Mouse (Mus musculus) small intestine, adult 2 months (tissue): ENCODE data around the gene Aqp12. TPM values are rescaled to one million over a fixed set of nuclear protein-coding genes. Genes with fewer than 3 reads are reported as not detected.

Experiments
- H3K27ac ChIP-seq: fragments of 200-500 bp; 2 replicates; pipeline ENCODE4 v1.5.1; 2012; ENCODE audit warnings: low read depth, low read length, control low read depth, inconsistent platforms; ENCODE audit not compliant: insufficient read depth
- H3K27me3 ChIP-seq: fragments of 200-500 bp; 2 replicates; pipeline ENCODE4 v1.6.1; 2012; ENCODE audit warnings: mild to moderate bottlenecking, moderate library complexity, low read length, inconsistent platforms; ENCODE audit not compliant: control insufficient read depth, insufficient read depth
- H3K36me3 ChIP-seq: fragments of 200-500 bp; 2 replicates; pipeline ENCODE4 v1.6.1; 2012; ENCODE audit warnings: mild to moderate bottlenecking, low read length, control low read depth, inconsistent platforms; ENCODE audit not compliant: control insufficient read depth, insufficient read depth
- H3K4me1 ChIP-seq: fragments of 200-500 bp; 2 replicates; pipeline ENCODE4 v1.6.1; 2012; ENCODE audit warnings: low read length, inconsistent platforms, mixed read lengths; ENCODE audit not compliant: control insufficient read depth, insufficient read depth, insufficient read length
- H3K4me3 ChIP-seq: fragments of 200-500 bp; 2 replicates; pipeline ENCODE4 v1.5.1; 2012; ENCODE audit warnings: low read depth, mild to moderate bottlenecking, control low read depth, inconsistent platforms, low read length, moderate library complexity
- CTCF ChIP-seq: fragments of 200-500 bp; IDR thresholded peaks from 2 replicates; pipeline ENCODE4 v1.5.1; 2012; ENCODE audit warnings: low read depth, mild to moderate bottlenecking, control low read depth, inconsistent platforms, low read length, moderate library complexity, mixed read lengths; ENCODE audit not compliant: insufficient replicate concordance, insufficient read length; ENCODE audit errors: extremely low read depth
- POLR2A ChIP-seq: fragments of 200-500 bp; IDR thresholded peaks from 2 replicates; pipeline ENCODE4 v1.6.1; 2012; ENCODE audit warnings: low read depth, mild to moderate bottlenecking, control low read depth, inconsistent platforms, low read length, moderate library complexity
- WGBS: fragments of 180-500 bp; shearing (Covaris S2); methylation state at CpG from one replicate; pipeline ENCODE4 v1.1.7; 2018; 5-methylcytosine and 5-hydroxymethylcytosine counted together
- polyA plus RNA-seq: library from polyadenylated mRNA; depleted of rRNA; stranded (reverse); fragments of >200 nt; gene quantifications from 2 replicates; pipeline ENCODE4 v1.2.3, GENCODE M21; 2012

Gene Aqp12
- polyA plus RNA-seq, 1 experiment = 0.14 TPM

DNA sequence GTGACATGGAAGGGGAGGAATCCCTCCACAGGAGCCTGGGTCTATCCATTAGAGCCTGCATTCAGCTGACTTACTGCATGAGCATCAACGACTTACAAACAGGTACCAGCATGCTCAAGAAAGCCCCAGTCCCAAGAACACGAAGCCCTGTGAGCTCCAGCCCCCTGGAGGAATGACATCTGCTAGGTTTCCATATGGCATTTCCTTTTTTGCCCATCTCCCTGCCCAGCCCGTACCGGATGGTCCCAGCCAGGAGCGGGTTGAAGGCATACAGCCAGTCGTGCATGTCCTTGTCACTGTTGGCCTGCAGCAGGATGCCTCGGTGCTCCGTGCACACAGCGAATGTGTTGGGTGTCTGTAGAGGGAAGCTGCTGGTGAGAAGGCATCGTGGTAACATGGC, 12.6 kb downstream of the Aqp12 start:
- no peak for TF ChIP-seq CTCF
- TF ChIP-seq POLR2A = no peak
- WGBS = 86% methylated on average over 10 of the region's 10 CpGs

GRCm38 (mm10) chr1:93020602-93021001, 14.5 kb downstream of the Aqp12 start:
- Histone ChIP-seq H3K27me3 (no peaks in the 10 kb centered on the region), H3K36me3 (no peaks in the 10 kb centered on the region), H3K4me3 (no peak overlapping the region), H3K27ac (no peak overlapping the region), H3K4me1 (no peaks in the 10 kb centered on the region)
- no peak for TF ChIP-seq POLR2A
- no peak for TF ChIP-seq CTCF
- 76% methylated on average over 4 of the region's 4 CpGs for WGBS

More for the DNA sequence above, 12.6 kb downstream of the Aqp12 start:
- no peak overlapping the region for H3K4me3 ChIP-seq
- no peak overlapping the region for H3K27ac ChIP-seq
- no peaks in the 10 kb centered on the region for H3K27me3 ChIP-seq
- no peaks in the 10 kb centered on the region for H3K36me3 ChIP-seq
- no peaks in the 10 kb centered on the region for H3K4me1 ChIP-seq

GRCm38 (mm10) chr1:93026600-93026999, 20.5 kb downstream of the Aqp12 start:
- 68% methylated on average over 8 of the region's 8 CpGs for WGBS
- Histone ChIP-seq H3K36me3 (no peaks in the 10 kb centered on the region), H3K4me3 (no peak overlapping the region), H3K27ac (no peak overlapping the region), H3K27me3 (no peaks in the 10 kb centered on the region), H3K4me1 (no peaks in the 10 kb centered on the region)
- TF ChIP-seq POLR2A (no peak), CTCF (no peak)

DNA sequence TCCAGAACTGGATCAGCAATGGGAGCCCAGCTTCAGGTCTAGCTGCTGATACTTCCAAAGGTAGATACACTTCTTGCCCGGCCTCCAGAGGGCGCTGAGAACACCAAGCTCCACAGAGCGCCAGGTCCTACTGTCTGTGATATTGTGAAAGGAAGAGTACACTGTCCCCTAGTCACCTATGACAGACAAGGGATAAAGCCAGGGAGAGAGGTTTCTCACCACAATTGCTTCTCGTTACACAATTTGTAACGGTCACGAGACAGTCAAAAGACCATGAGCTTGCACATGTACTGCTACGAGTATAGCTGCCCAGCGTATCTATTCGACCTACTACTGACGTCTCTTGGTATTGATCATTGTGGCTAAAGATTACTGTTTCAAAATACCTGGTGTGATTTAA, 23.3 kb downstream of the Aqp12 start:
- H3K4me3 ChIP-seq = no peak overlapping the region
- 84% methylated on average over 10 of the region's 10 CpGs for WGBS
- no peaks in the 10 kb centered on the region for H3K4me1 ChIP-seq
- H3K36me3 ChIP-seq = no peaks in the 10 kb centered on the region
- TF ChIP-seq CTCF = no peak
- no peak for TF ChIP-seq POLR2A
- H3K27ac ChIP-seq = no peak overlapping the region
- no peaks in the 10 kb centered on the region for H3K27me3 ChIP-seq

GRCm38 (mm10) chr1:93030060-93030459, 23.9 kb downstream of the Aqp12 start:
- 39% methylated on average over 2 of the region's 2 CpGs for WGBS
- no peak overlapping the region for H3K27ac ChIP-seq
- no peaks in the 10 kb centered on the region for H3K27me3 ChIP-seq
- no peaks in the 10 kb centered on the region for H3K36me3 ChIP-seq
- H3K4me1 ChIP-seq = no peaks in the 10 kb centered on the region
- no peak for TF ChIP-seq CTCF
- TF ChIP-seq POLR2A = no peak
- no peak overlapping the region for H3K4me3 ChIP-seq

DNA sequence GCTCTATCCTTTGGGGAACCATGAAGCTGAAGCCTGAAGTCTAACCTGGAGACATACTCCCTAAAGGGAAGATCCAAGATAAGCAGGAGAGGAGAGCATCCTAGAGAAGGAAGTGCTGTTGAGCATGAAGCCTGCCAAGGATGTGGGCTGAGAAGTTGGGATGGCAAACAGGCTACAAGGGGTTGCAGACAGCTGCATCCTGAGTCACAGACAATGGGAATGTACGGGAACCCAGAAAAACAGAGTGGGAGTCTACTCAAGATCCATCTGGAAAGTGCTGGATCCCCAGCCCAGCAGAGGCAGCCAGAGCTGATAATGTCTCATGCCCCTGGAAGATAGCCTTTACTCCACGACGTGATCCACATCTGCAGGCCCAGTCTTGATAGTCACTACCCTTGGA, 25.1 kb downstream of the Aqp12 start:
- H3K36me3 ChIP-seq = no peaks in the 10 kb centered on the region
- H3K4me3 ChIP-seq = no peak overlapping the region
- H3K27ac ChIP-seq = no peak overlapping the region
- no peak for TF ChIP-seq POLR2A
- no peak for TF ChIP-seq CTCF
- WGBS = 75% methylated on average over 3 of the region's 3 CpGs
- no peaks in the 10 kb centered on the region for H3K4me1 ChIP-seq
- H3K27me3 ChIP-seq = no peaks in the 10 kb centered on the region

GRCm38 (mm10) chr1:93033989-93034388, 27.9 kb downstream of the Aqp12 start:
- Histone ChIP-seq H3K36me3 (no peaks in the 10 kb centered on the region), H3K4me1 (no peaks in the 10 kb centered on the region), H3K4me3 (no peak overlapping the region), H3K27ac (no peak overlapping the region), H3K27me3 (no peaks in the 10 kb centered on the region)
- TF ChIP-seq POLR2A = no peak
- no peak for TF ChIP-seq CTCF
- WGBS = 26% methylated on average over 8 of the region's 8 CpGs

DNA sequence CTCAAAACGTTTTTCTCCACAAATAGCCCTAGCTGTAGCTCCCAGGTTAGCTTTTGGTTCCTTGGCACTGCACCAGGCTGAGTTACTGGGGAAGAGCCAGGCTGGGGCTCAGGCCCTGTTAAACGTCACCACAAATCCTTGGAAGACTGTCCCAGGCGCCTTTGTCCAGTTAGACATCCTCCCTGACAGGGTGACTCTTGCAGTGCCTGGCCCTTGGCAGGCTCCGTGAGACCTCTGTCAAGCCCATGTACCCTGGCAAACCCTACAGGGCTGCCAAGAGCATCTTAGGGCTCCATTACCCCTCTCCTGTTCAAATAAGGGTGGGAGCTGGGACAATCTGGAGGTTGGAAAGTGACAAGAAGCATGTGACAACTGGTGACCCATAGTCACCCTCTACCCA, 29.8 kb downstream of the Aqp12 start:
- 62% methylated on average over 4 of the region's 4 CpGs for WGBS
- TF ChIP-seq CTCF (no peak), POLR2A (no peak)
- H3K4me1 ChIP-seq = no peaks in the 10 kb centered on the region
- H3K36me3 ChIP-seq = no peaks in the 10 kb centered on the region
- H3K27ac ChIP-seq = no peak overlapping the region
- no peaks in the 10 kb centered on the region for H3K27me3 ChIP-seq
- no peak overlapping the region for H3K4me3 ChIP-seq
